Mouse (Mus musculus) limb, embryonic 14.5 days (tissue): ENCODE measurements at regions not wholly inside any gene's neighbourhood (a gene's known extent, or its start where the extent isn't known, plus 50 kb on each side); places are given as distances from the start of the nearest gene placed in this dataset.

Source experiments
- ATAC-seq: fragments of 200-750 bp; cut with Nextera tagmentation; 2 replicates; pipeline ENCODE4 v1.8.0; 2017; ENCODE audit warnings: low read depth, moderate number of reproducible peaks, moderate TSS enrichment; ENCODE audit not compliant: low FRiP score
- DNase-seq: peaks from one replicate; pipeline ENCODE4 v3.0.0-alpha.2; 2015; ENCODE audit warnings: low spot score
- H3K27ac ChIP-seq: fragments of 300-500 bp; sonication (generic); replicated peaks from 2 replicates; pipeline ENCODE4 v1.5.1; 2014; ENCODE audit warnings: low read depth, mild to moderate bottlenecking, low read length, moderate library complexity, mixed read lengths
- H3K27me3 ChIP-seq: fragments of 300-500 bp; sonication (generic); 2 replicates; pipeline ENCODE4 v1.6.1; 2014; ENCODE audit warnings: low read length, mixed read lengths; ENCODE audit not compliant: control insufficient read depth, insufficient read depth
- H3K36me3 ChIP-seq: fragments of 300-500 bp; sonication (generic); 2 replicates; pipeline ENCODE4 v1.6.1; 2014; ENCODE audit warnings: mild to moderate bottlenecking, low read length, moderate library complexity, mixed read lengths; ENCODE audit not compliant: control insufficient read depth, insufficient read depth
- H3K4me1 ChIP-seq: fragments of 300-500 bp; sonication (generic); 2 replicates; pipeline ENCODE4 v1.6.1; 2014; ENCODE audit warnings: antibody characterized with exemption, low read length, mixed read lengths; ENCODE audit not compliant: control insufficient read depth, insufficient read depth
- H3K4me2 ChIP-seq: fragments of 300-500 bp; sonication (generic); replicated peaks from 2 replicates; pipeline ENCODE4 v1.6.1; 2014; ENCODE audit warnings: low read depth, mild to moderate bottlenecking, low read length, moderate library complexity; ENCODE audit not compliant: severe bottlenecking
- H3K4me3 ChIP-seq: fragments of 300-500 bp; sonication (generic); replicated peaks from 2 replicates; pipeline ENCODE4 v1.5.1; 2014; ENCODE audit warnings: low read length
- H3K9ac ChIP-seq: fragments of 300-500 bp; sonication (generic); 2 replicates; pipeline ENCODE4 v1.6.1; 2014; ENCODE audit warnings: mild to moderate bottlenecking, low read depth, low read length, moderate library complexity; ENCODE audit not compliant: severe bottlenecking
- H3K9me3 ChIP-seq: fragments of 300-500 bp; sonication (generic); 2 replicates; pipeline ENCODE4 v1.6.1; 2016; ENCODE audit warnings: low read length; ENCODE audit not compliant: control insufficient read depth
- POLR2A ChIP-seq: fragments of 200-500 bp; IDR thresholded peaks from 2 replicates; pipeline ENCODE4 v1.8.0; 2012; ENCODE audit warnings: inconsistent platforms, mild to moderate bottlenecking, moderate library complexity, borderline replicate concordance; ENCODE audit not compliant: insufficient read depth, insufficient read length; ENCODE audit errors: extremely low read depth
- WGBS: fragments of 180-500 bp; shearing (Covaris S2); extraction: QIAGEN DNeasy Blood & Tissue Kit; methylation state at CpG from one replicate; pipeline ENCODE4 v1.1.7; 2014; 5-methylcytosine and 5-hydroxymethylcytosine counted together

DNA sequence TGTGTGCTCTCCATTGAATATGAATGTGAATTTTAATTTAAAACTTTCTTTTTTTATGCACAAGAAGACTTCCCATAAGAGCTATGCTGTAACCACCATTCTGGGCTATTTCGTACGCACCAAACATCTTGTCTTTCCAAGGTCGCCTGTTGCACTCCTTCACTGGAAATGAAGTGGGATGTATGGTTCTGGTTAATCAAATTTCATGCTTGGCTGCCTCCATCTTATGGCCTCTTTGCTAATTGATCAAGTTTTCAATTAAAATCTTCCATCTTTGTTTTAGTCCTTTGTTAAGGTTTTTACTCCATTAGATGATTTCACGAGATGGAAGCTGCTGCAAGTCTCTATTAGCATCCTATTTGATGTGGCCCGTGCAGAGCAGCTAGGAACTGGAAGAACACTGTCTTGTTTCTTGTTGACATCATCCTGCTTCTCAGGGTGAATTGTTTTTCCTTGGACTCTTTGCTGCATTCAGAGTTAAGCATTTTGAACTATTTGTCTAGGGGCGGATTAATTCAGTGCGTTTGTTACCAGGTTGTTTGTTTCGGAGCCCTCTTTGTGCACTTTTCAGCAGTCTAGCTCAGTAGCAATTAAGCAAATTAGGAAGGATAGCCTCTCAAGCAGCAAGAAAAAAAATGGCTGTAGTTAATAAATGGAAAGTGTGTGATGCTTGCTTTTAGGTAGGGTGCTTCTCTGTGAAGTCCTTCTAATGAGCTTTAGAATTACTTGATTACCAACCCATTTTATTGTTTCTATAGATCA lies 147.4 kb upstream of the Alcam start:
- H3K36me3 ChIP-seq: no peaks in the 10 kb centered on the region
- no peak overlapping the region for H3K27ac ChIP-seq
- DNase-seq (no peak), ATAC-seq (no peak)
- no peaks in the 10 kb centered on the region for H3K4me1 ChIP-seq
- H3K4me2 ChIP-seq: no peak overlapping the region
- no peak overlapping the region for H3K4me3 ChIP-seq
- H3K9me3 ChIP-seq: no peaks in the 10 kb centered on the region
- 79% methylated on average over 8 of the region's 8 CpGs for WGBS
- H3K27me3 ChIP-seq: no peaks in the 10 kb centered on the region
- H3K9ac ChIP-seq: no peak overlapping the region
- no peak for TF ChIP-seq POLR2A

DNA sequence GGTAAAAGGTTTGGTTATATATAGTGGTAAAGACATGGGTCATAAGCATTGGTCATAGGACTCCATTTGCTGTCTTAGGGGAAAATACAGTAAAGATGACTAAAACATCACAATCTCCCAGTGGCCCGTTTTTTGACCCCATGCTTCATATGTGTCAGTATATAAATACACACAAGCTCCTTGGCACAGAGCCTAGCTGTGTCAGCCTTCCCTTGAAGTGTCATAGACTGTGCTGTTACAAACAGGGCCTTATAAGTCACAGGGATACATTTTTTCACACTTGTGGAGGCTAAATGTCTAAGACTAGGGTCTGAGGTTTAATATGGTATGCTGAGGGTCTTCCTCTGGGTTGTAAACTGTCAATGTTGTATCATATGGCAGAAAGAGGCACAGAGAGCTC lies 144.4 kb upstream of the Alcam start:
- no peak overlapping the region for H3K4me3 ChIP-seq
- H3K4me1 ChIP-seq: no peaks in the 10 kb centered on the region
- H3K9me3 ChIP-seq: no peaks in the 10 kb centered on the region
- TF ChIP-seq POLR2A: no peak
- WGBS: 68% methylated on average over 1 of the region's 1 CpGs
- H3K4me2 ChIP-seq: no peak overlapping the region
- H3K27me3 ChIP-seq: no peaks in the 10 kb centered on the region
- H3K27ac ChIP-seq: no peak overlapping the region
- no peaks in the 10 kb centered on the region for H3K36me3 ChIP-seq
- DNase-seq: peak; percentile 12
- no peak overlapping the region for H3K9ac ChIP-seq
- ATAC-seq: no peak

DNA sequence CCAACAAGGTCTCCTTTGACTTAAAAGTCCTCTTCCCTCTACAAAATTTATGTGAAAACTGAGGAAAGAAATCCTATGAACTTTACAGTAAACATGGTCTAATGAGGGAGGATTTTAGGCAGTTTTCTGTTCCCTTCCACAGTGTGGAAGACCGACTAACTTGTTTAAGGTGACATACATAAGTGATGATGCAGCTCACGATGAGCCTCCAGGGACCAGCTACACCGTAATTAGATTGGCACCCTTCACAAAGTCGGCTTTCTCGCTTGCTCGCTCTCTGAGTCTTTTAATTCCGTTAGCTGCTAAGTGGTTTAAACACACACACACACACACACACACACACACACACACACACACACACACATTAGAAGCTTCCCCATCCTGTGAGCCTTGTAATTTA lies 143.3 kb upstream of the Alcam start:
- Histone ChIP-seq H3K36me3 (no peaks in the 10 kb centered on the region), H3K4me3 (no peak overlapping the region), H3K9me3 (no peaks in the 10 kb centered on the region), H3K27ac (no peak overlapping the region), H3K4me1 (no peaks in the 10 kb centered on the region), H3K9ac (no peak overlapping the region), H3K27me3 (no peaks in the 10 kb centered on the region), H3K4me2 (no peak overlapping the region)
- no peak for TF ChIP-seq POLR2A
- no peak for DNase-seq
- 72% methylated on average over 7 of the region's 7 CpGs for WGBS
- no peak for ATAC-seq

DNA sequence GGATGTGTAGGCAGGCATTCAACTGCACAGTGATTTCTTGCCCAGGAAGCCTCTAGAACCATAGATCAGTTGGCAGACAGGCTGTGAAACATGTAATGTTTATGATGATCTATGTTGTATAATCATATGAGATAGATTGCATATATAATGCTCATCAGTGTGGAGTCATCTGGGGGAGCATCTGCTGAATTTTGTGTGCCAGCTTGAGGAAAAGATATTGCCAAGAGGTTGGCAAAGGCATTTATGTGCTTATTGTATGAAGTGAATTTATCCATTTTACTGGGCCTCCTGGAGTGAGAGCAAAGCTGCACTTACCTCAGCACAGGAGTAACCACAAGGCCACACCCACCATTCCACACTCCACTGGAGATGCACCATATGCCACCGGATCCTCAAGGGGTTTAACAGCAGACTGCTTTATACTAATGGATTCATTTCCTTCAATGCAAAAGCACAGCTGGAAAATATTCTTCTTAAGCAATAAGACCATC lies 134.5 kb upstream of the Alcam start:
- WGBS: 37% methylated on average over 1 of the region's 1 CpGs
- DNase-seq: peak; percentile 27
- no peak for TF ChIP-seq POLR2A

DNA sequence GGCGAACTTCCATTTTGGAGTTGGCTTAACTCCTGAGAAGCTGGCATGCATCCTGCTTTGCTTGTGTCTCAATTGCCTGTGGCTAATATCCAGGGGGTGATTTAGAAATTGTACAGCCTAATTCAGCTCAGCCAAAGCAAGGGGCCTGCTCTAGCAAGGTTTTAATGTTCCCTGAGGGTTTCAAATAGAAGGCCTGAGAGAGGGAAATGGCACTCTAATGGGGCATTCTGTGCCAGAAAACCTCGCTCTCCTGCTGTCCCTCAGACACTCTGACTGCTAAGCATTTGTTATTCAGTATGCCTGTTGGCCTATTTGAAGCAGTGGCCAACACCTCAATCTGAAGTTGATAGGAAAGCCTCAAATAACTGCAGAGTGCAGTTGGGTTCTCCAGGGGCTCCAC lies 115.2 kb upstream of the Alcam start:
- Histone ChIP-seq H3K9ac (no peak overlapping the region), H3K27ac (no peak overlapping the region), H3K9me3 (no peaks in the 10 kb centered on the region), H3K27me3 (no peaks in the 10 kb centered on the region), H3K4me1 (no peaks in the 10 kb centered on the region), H3K36me3 (no peaks in the 10 kb centered on the region), H3K4me2 (no peak overlapping the region), H3K4me3 (no peak overlapping the region)
- DNase-seq (peak; percentile 16), ATAC-seq (no peak)
- WGBS: 40% methylated on average over 2 of the region's 2 CpGs
- no peak for TF ChIP-seq POLR2A

More for the DNA sequence above, 134.5 kb upstream of the Alcam start:
- no peak for ATAC-seq
- no peaks in the 10 kb centered on the region for H3K27me3 ChIP-seq
- H3K9ac ChIP-seq: no peak overlapping the region
- H3K9me3 ChIP-seq: no peaks in the 10 kb centered on the region
- no peaks in the 10 kb centered on the region for H3K36me3 ChIP-seq
- H3K27ac ChIP-seq: no peak overlapping the region
- no peak overlapping the region for H3K4me3 ChIP-seq
- H3K4me2 ChIP-seq: no peak overlapping the region
- H3K4me1 ChIP-seq: no peaks in the 10 kb centered on the region
